Mouse (Mus musculus): ENCODE results near the gene Zfp687. TPM values are rescaled to one million over a fixed set of nuclear protein-coding genes. Genes with fewer than 3 reads are reported as not detected.

The Zfp687 gene
- polyA plus RNA-seq, 1 experiment from 2014 or later: 16.6 TPM

- WGBS: 93% methylated on average over 8 of the region's 8 CpGs
- no peak for ATAC-seq (ENCODE audit: low FRiP score)
- peaks cover 34% of the 10 kb centered on the region for H3K4me1 ChIP-seq
- no peak overlapping the region for H3K9ac ChIP-seq (replicated peaks)
- no peaks in the 10 kb centered on the region for H3K27me3 ChIP-seq (replicated peaks)
- no peak overlapping the region for H3K4me3 ChIP-seq (replicated peaks)
- no peak overlapping the region for H3K4me2 ChIP-seq
- H3K9me3 ChIP-seq (replicated peaks): no peaks in the 10 kb centered on the region
- peaks cover 39% of the 10 kb centered on the region for H3K36me3 ChIP-seq
- H3K27ac ChIP-seq (replicated peaks): no peak overlapping the region
These were observed 57.0 kb downstream of the Zfp687 start for GRCm38 (mm10) chr3:94958295-94958694.

Small RNA genes within 50 kb of the gene (microRNA-seq; reads per million reads assigned to microRNA genes)
- not detected for gene Mir7013

Other genes starting within 250 kb of the Zfp687 start
- 15.5 and 17.3 TPM in 2 replicates for gene Cgn, start 229.0 kb downstream of the Zfp687 start, polyA plus RNA-seq (2015; fragmentation: Nextera tagmentation; extraction: Ambion mirVana)
- gene Pogz, start 177.9 kb downstream of the Zfp687 start, polyA plus RNA-seq (2015; fragmentation: Nextera tagmentation; extraction: Ambion mirVana): 17.1 and 18.4 TPM in 2 replicates
- gene Psmb4, start 128.5 kb downstream of the Zfp687 start, polyA plus RNA-seq (2015; fragmentation: Nextera tagmentation; extraction: Ambion mirVana): 371 and 373 TPM in 2 replicates
- 15.3 and 28.7 TPM in 2 replicates for gene Selenbp1, start 82.4 kb downstream of the Zfp687 start, polyA plus RNA-seq (2015; fragmentation: Nextera tagmentation; extraction: Ambion mirVana)
- gene Rfx5, start 61.4 kb downstream of the Zfp687 start, polyA plus RNA-seq (2015; fragmentation: Nextera tagmentation; extraction: Ambion mirVana): 7.1 and 8.0 TPM in 2 replicates
- 22.5 and 23.8 TPM in 2 replicates for gene Pi4kb, start 40.7 kb downstream of the Zfp687 start, polyA plus RNA-seq (2015; fragmentation: Nextera tagmentation; extraction: Ambion mirVana)
- 264 and 266 TPM in 2 replicates for gene Psmd4, start 27.2 kb upstream of the Zfp687 start, polyA plus RNA-seq (2015; fragmentation: Nextera tagmentation; extraction: Ambion mirVana)
- 15.5 and 16.5 TPM in 2 replicates for gene Pip5k1a, start 91.5 kb upstream of the Zfp687 start, polyA plus RNA-seq (2015; fragmentation: Nextera tagmentation; extraction: Ambion mirVana)
- gene Vps72, start 95.6 kb upstream of the Zfp687 start, polyA plus RNA-seq (2015; fragmentation: Nextera tagmentation; extraction: Ambion mirVana): 142 and 151 TPM in 2 replicates
- gene Tmod4, start 109.0 kb upstream of the Zfp687 start, polyA plus RNA-seq (2015; fragmentation: Nextera tagmentation; extraction: Ambion mirVana): 1.3 and 1.5 TPM in 2 replicates
- 86.7 and 88.4 TPM in 2 replicates for gene Scnm1, start 118.6 kb upstream of the Zfp687 start, polyA plus RNA-seq (2015; fragmentation: Nextera tagmentation; extraction: Ambion mirVana)
- gene Lysmd1, start 118.6 kb upstream of the Zfp687 start, polyA plus RNA-seq (2015; fragmentation: Nextera tagmentation; extraction: Ambion mirVana): 38.1 and 46.0 TPM in 2 replicates
- 3.0 and 5.6 TPM in 2 replicates for gene Tnfaip8l2, start 126.9 kb upstream of the Zfp687 start, polyA plus RNA-seq (2015; fragmentation: Nextera tagmentation; extraction: Ambion mirVana)
- 17.7 and 24.4 TPM in 2 replicates for gene Sema6c, start 145.0 kb upstream of the Zfp687 start, polyA plus RNA-seq (2015; fragmentation: Nextera tagmentation; extraction: Ambion mirVana)
- 2.8 and 3.9 TPM in 2 replicates for gene Gabpb2, start 202.5 kb upstream of the Zfp687 start, polyA plus RNA-seq (2015; fragmentation: Nextera tagmentation; extraction: Ambion mirVana)
- 46.2 and 55.5 TPM in 2 replicates for gene Cdc42se1, start 213.3 kb upstream of the Zfp687 start, polyA plus RNA-seq (2015; fragmentation: Nextera tagmentation; extraction: Ambion mirVana)
- gene Mllt11, start 216.7 kb upstream of the Zfp687 start, polyA plus RNA-seq (2015; fragmentation: Nextera tagmentation; extraction: Ambion mirVana): 250 and 346 TPM in 2 replicates
- gene Gm128, start 226.2 kb upstream of the Zfp687 start, polyA plus RNA-seq (2015; fragmentation: Nextera tagmentation; extraction: Ambion mirVana): 0.13 and 0.18 TPM in 2 replicates
- gene Bnipl, start 235.7 kb upstream of the Zfp687 start, polyA plus RNA-seq (2015; fragmentation: Nextera tagmentation; extraction: Ambion mirVana): 0.29 TPM in 1 of 2 replicates, not detected in the other

Data from neural tube, embryonic 15.5 days (tissue).